In the genomic region with DNA sequence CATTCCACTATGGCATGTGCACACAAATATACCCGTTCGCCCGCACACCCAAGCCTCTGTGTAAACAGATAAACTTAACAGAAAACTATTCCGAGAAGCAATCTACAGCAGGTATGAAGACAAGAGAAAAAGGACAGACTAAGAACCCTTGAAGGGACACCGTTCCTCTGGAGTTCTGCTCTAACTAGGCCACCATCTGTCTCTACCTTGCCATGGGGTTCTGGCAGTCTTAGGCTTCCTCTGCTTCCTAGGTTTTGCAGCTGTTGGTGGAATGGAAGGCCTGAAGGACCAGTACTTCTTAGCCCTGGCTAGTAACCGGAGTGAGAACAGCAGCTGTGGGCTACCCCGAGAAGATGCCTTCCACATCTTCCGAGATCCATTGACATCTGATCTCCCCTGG, we compare ENCODE assay signal across 19 mouse cellular contexts. TPM values are rescaled to one million over a fixed set of nuclear protein-coding genes. Genes with fewer than 3 reads are reported as not detected.
"Had no signal": no experiment of that assay in that cellular context is flagged by ENCODE, and none has a peak within 500 bp of the region (broad histone marks: within the 10 kb centered on the region; RNA-seq: fewer than 3 reads in every experiment).

No protein-coding gene starts in this region.

- DNase-seq: gastrocnemius, postnatal 14 days; gastrocnemius, postnatal 36 days; heart, adult 11 months; heart, adult 2 months; heart, postnatal 14 days; heart, postnatal 36 days; kidney, adult 11 months; kidney, adult 2 months; kidney, adult 9 months; kidney, postnatal 14 days; kidney, postnatal 36 days; layer of hippocampus, adult 9-11 months; layer of hippocampus, postnatal 36 days; liver; liver, embryonic 13.5 days; liver, postnatal 0 days; lung, adult 2 months had no signal

- ATAC-seq: hindbrain, postnatal 0 days; intestine, embryonic 16.5 days; liver, postnatal 0 days had no signal

RNA-seq across cellular contexts. Expression of gene Slc5a11, which starts 43.5 kb away (rescaled TPM):
- total RNA-seq: gastrocnemius, postnatal 14 days; gastrocnemius, postnatal 36 days; heart, adult 2 months; heart, postnatal 14 days; heart, postnatal 36 days had no signal
